Mouse (Mus musculus): ENCODE measurements around the gene Lemd1. TPM values are rescaled to one million over a fixed set of nuclear protein-coding genes. Genes with fewer than 3 reads are reported as not detected.
"Not testable (repeated sequence)": the region's sequence is repeated elsewhere in the genome, so short reads cannot be mapped to it uniquely, and the experiment has no call there.

Lemd1 gene
- polyA plus RNA-seq, 1 experiment from 2014 or later, result not detected

- Histone ChIP-seq H3K4me1 (replicated peaks) (peaks cover 39% of the 10 kb centered on the region), H3K4me3 (no peak overlapping the region), H3K36me3 (no peaks in the 10 kb centered on the region), H3K9me3 (replicated peaks) (no peaks in the 10 kb centered on the region), H3K9ac (no peak overlapping the region), H3K27ac (no peak overlapping the region), H3K4me2 (no peak overlapping the region), H3K27me3 (peaks cover 5% of the 10 kb centered on the region)
- no peak for ATAC-seq (replicated peaks; ENCODE audit: insufficient number of reproducible peaks, insufficient read depth, low FRiP score, low read depth)
- 64% methylated on average over 15 of the region's 15 CpGs for WGBS
Observed at GRCm38 (mm10) chr1:132153086-132153690, 38.0 kb upstream of the Lemd1 start.

- no peaks in the 10 kb centered on the region for H3K36me3 ChIP-seq
- no peaks in the 10 kb centered on the region for H3K9me3 ChIP-seq (replicated peaks)
- no peak overlapping the region for H3K4me2 ChIP-seq
- H3K27me3 ChIP-seq, result peaks cover 10% of the 10 kb centered on the region
- no peak overlapping the region for H3K4me3 ChIP-seq
- peaks cover 40% of the 10 kb centered on the region for H3K4me1 ChIP-seq (replicated peaks)
- H3K27ac ChIP-seq, result no peak overlapping the region
- ATAC-seq (replicated peaks; ENCODE audit: insufficient number of reproducible peaks, insufficient read depth, low FRiP score, low read depth), result no peak
- 19% methylated on average over 8 of the region's 8 CpGs for WGBS
- no peak overlapping the region for H3K9ac ChIP-seq
Observed at GRCm38 (mm10) chr1:132153691-132154090, 37.5 kb upstream of the Lemd1 start.

DNA sequence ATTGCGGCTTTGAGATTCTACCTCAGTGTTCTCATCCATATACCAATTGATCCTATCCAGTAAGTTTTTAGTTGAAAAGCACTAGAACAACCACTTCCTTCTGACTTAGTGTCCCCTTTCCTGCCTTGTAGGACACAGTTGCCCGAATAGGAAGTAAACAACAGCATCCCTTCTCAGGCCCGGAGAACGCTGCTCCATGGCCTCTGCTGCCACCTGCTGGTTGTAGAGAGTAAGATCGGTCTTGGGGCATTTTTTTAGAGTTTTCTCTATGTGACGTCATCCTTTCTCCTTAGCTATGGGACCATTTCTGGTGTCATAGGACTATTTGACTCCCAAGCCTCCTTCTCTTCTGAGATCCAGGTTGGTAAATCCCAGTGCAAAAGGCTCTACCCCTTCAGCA lies 35.5 kb upstream of the Lemd1 start:
- no peaks in the 10 kb centered on the region for H3K9me3 ChIP-seq (replicated peaks)
- H3K27ac ChIP-seq, result no peak overlapping the region
- H3K4me1 ChIP-seq (replicated peaks), result peaks cover 31% of the 10 kb centered on the region
- 14% methylated on average over 6 of the region's 6 CpGs for WGBS
- H3K4me3 ChIP-seq, result no peak overlapping the region
- no peaks in the 10 kb centered on the region for H3K36me3 ChIP-seq
- no peak overlapping the region for H3K9ac ChIP-seq
- H3K27me3 ChIP-seq, result peaks cover 23% of the 10 kb centered on the region
- no peak for ATAC-seq (replicated peaks; ENCODE audit: insufficient number of reproducible peaks, insufficient read depth, low FRiP score, low read depth)
- no peak overlapping the region for H3K4me2 ChIP-seq

DNA sequence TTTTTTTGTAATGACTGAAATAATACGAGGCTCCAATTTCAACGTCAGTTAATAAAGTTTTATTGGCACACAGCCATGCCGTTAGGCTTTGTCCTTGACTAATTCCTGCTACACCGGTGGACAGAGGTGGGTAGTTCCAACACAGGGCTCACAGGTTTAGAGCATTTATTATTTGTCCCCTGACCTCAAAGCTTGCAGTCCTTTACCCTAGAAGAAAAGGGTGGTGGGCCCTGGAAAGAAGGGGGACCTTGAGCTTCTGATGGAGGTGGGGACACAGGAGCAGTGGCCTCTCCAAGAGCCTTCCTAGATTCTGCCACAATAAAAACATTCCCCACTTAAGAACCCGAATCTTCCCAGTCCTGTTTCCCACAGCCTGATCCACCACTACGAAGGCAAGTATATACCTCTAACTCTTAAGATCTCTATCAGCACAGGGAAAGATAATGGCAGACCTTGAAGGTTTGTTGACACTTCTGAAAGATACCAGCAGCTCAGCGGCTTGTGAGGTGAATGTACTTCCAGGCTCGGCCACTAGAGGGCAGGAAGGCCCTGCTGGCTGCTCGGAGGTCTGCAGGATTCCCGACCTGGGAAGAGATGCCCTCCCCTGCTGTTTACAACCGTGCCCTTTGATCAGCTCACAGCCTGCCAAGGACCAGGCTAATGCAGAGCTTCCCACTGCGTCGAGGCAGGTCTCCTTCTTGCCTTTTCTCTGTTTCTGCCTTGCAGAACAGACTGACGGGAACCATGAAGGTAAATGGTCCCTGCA lies 34.0 kb upstream of the Lemd1 start:
- ATAC-seq (replicated peaks; ENCODE audit: insufficient number of reproducible peaks, insufficient read depth, low FRiP score, low read depth), result 0 out of 2 replicates have a peak, but pooled peaks have one; percentile 45

DNA sequence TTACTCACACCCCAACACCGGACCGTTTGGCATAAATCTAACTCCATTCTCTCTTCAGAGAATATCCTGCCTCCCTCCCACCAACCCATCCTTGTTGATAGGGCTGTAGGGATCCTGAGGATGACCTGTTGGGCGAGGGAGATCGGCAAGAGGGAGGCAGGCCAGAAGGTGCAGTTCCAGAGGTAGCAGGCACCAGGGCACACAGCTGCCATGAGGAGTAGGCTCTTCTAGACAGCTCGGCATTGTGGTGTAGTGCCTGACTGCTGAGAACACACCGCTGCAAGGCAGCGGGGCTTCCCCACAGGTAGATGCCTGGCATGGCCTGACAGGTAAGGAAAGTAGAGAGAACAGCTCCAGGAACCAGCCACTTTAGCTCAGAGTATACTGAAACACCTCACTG lies 33.4 kb upstream of the Lemd1 start:
- no peak for ATAC-seq (replicated peaks; ENCODE audit: insufficient number of reproducible peaks, insufficient read depth, low FRiP score, low read depth)
- H3K27me3 ChIP-seq, result peaks cover 27% of the 10 kb centered on the region
- peaks cover 16% of the 10 kb centered on the region for H3K4me1 ChIP-seq (replicated peaks)
- H3K9me3 ChIP-seq (replicated peaks), result no peaks in the 10 kb centered on the region
- H3K4me2 ChIP-seq, result peak overlapping the region; percentile 38; the same call in 1 of the 2 replicates
- no peaks in the 10 kb centered on the region for H3K36me3 ChIP-seq
- H3K9ac ChIP-seq, result no peak overlapping the region
- H3K4me3 ChIP-seq, result no peak overlapping the region
- WGBS, result 32% methylated on average over 7 of the region's 7 CpGs
- H3K27ac ChIP-seq, result no peak overlapping the region

More for the DNA sequence above, 34.0 kb upstream of the Lemd1 start:
- 22% methylated on average over 14 of the region's 14 CpGs for WGBS
- Histone ChIP-seq H3K9me3 (replicated peaks) (no peaks in the 10 kb centered on the region), H3K4me3 (no peak overlapping the region), H3K27me3 (peaks cover 27% of the 10 kb centered on the region), H3K4me1 (replicated peaks) (peaks cover 16% of the 10 kb centered on the region), H3K36me3 (no peaks in the 10 kb centered on the region), H3K27ac (no peak overlapping the region), H3K4me2 (peak overlapping the region; percentile 38; the same call in 1 of the 2 replicates), H3K9ac (no peak overlapping the region)

DNA sequence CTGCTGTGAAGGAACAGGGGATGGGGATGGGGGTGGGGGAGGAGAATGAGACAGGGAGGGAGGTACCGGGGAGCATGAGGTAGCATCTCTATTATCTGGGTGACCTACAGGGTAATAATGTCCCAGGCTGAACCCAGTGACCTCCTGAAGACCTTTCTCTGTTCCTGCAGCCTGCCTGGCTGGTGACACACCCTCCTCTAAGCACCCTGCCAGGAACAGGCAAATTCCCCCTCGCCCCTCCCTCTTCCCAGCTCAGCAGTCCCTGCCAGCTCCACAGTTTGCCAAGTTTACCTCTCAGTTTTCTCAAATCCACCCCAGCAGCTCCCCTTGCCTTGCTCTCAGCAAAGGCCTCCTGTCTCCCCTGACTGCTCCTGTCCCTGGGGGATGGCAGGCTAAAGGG lies 32.5 kb upstream of the Lemd1 start:
- peaks cover 12% of the 10 kb centered on the region for H3K4me1 ChIP-seq (replicated peaks)
- H3K36me3 ChIP-seq, result no peaks in the 10 kb centered on the region
- H3K27ac ChIP-seq, result no peak overlapping the region
- no peak; the same call in 1 of the 2 replicates for ATAC-seq (replicated peaks; ENCODE audit: insufficient number of reproducible peaks, insufficient read depth, low FRiP score, low read depth)
- H3K27me3 ChIP-seq, result peaks cover 31% of the 10 kb centered on the region
- no peak overlapping the region for H3K4me2 ChIP-seq
- WGBS, result 29% methylated on average over 2 of the region's 2 CpGs
- no peak overlapping the region for H3K4me3 ChIP-seq
- H3K9me3 ChIP-seq (replicated peaks), result no peaks in the 10 kb centered on the region
- H3K9ac ChIP-seq, result no peak overlapping the region

- H3K4me2 ChIP-seq, result no peak overlapping the region
- ATAC-seq (replicated peaks; ENCODE audit: insufficient number of reproducible peaks, insufficient read depth, low FRiP score, low read depth), result no peak
- H3K27ac ChIP-seq, result no peak overlapping the region
- 60% methylated on average over 4 of the region's 4 CpGs for WGBS
- H3K36me3 ChIP-seq, result no peaks in the 10 kb centered on the region
- peaks cover 31% of the 10 kb centered on the region for H3K27me3 ChIP-seq
- H3K4me1 ChIP-seq (replicated peaks), result peaks cover 9% of the 10 kb centered on the region
- no peak overlapping the region for H3K9ac ChIP-seq
- no peaks in the 10 kb centered on the region for H3K9me3 ChIP-seq (replicated peaks)
- no peak overlapping the region for H3K4me3 ChIP-seq
Observed at GRCm38 (mm10) chr1:132159681-132160080, 31.6 kb upstream of the Lemd1 start.

DNA sequence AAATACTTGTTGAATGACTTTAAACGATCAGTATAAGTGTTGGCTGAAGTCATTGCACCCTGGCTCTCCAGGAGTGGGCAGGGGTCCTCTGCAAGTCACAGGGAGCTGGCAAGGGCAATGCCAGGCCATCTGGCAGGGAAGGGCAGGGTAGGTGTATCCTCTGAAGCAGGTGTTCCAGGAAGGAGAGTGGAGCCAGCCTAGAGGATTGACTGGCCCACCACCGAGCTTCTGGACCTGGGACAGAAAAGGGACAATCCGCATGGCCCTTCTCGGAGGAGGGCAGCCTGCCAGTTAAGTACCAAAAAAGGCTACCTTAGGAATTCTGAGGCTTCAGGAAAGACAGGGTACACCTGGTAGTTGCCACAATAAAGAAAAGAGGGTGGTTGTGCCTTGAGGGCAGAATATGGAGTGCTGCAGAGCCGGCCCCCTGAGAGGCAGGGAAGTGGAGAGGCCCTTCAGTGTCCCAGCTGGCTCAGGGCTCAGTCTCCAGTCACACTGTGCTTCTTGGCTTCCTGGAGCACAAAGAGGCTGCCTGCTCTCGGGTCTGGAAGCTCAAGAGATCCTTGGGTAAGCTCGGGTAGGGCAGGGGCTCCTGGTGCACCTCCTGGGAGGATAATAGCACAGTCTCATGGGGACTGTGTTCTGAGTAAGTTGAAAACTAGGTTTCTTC lies 29.9 kb upstream of the Lemd1 start:
- Histone ChIP-seq H3K4me3 (no peak overlapping the region), H3K27me3 (peaks cover 31% of the 10 kb centered on the region)
- no peak for ATAC-seq (replicated peaks; ENCODE audit: insufficient number of reproducible peaks, insufficient read depth, low FRiP score, low read depth)

GRCm38 (mm10) chr1:132162618-132163017 lies 28.6 kb upstream of the Lemd1 start:
- H3K27ac ChIP-seq; H3K9me3 ChIP-seq (replicated peaks); H3K4me3 ChIP-seq; H3K36me3 ChIP-seq; H3K4me1 ChIP-seq (replicated peaks); H3K4me2 ChIP-seq; ATAC-seq (replicated peaks; ENCODE audit: insufficient number of reproducible peaks, insufficient read depth, low FRiP score, low read depth); H3K9ac ChIP-seq: not testable (repeated sequence)
- peaks cover 31% of the 10 kb centered on the region for H3K27me3 ChIP-seq
- WGBS, result 47% methylated on average over 9 of the region's 9 CpGs

More for the DNA sequence above, 29.9 kb upstream of the Lemd1 start:
- peaks cover 12% of the 10 kb centered on the region for H3K4me1 ChIP-seq (replicated peaks)
- H3K9ac ChIP-seq, result no peak overlapping the region
- H3K36me3 ChIP-seq, result no peaks in the 10 kb centered on the region
- H3K27ac ChIP-seq, result no peak overlapping the region
- no peak overlapping the region for H3K4me2 ChIP-seq
- H3K9me3 ChIP-seq (replicated peaks), result no peaks in the 10 kb centered on the region
- WGBS, result 56% methylated on average over 7 of the region's 7 CpGs

- Histone ChIP-seq H3K27me3 (peaks cover 19% of the 10 kb centered on the region), H3K9me3 (replicated peaks) (no peaks in the 10 kb centered on the region), H3K27ac (no peak overlapping the region), H3K9ac (no peak overlapping the region), H3K36me3 (no peaks in the 10 kb centered on the region), H3K4me2 (no peak overlapping the region), H3K4me1 (replicated peaks) (peaks cover 9% of the 10 kb centered on the region), H3K4me3 (no peak overlapping the region)
- 25% methylated on average over 13 of the region's 13 CpGs for WGBS
- no peak for ATAC-seq (replicated peaks; ENCODE audit: insufficient number of reproducible peaks, insufficient read depth, low FRiP score, low read depth)
Observed at GRCm38 (mm10) chr1:132164780-132165518, 26.3 kb upstream of the Lemd1 start.

DNA sequence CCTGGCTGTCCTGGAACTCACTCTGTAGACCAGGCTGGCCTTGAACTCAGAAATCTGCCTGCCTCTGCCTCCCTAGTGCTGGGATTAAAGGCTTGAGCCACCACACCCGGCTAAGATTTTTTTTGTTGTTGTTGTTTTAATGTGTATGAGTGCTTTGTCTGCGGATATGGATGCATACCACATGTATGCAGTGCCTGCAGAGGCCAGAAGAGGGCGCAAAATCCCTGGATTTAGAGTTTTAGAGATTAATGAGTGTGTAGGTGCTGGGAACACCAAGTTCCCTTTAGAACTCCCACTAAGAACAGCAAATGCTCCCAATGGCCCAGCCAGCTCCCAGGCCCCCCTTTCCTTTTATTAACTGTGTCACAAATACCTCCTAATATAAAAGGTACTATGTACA lies 25.4 kb upstream of the Lemd1 start:
- no peak for ATAC-seq (replicated peaks; ENCODE audit: insufficient number of reproducible peaks, insufficient read depth, low FRiP score, low read depth)
- H3K4me3 ChIP-seq, result no peak overlapping the region
- H3K36me3 ChIP-seq, result no peaks in the 10 kb centered on the region
- peaks cover 9% of the 10 kb centered on the region for H3K4me1 ChIP-seq (replicated peaks)
- H3K4me2 ChIP-seq, result no peak overlapping the region
- no peaks in the 10 kb centered on the region for H3K9me3 ChIP-seq (replicated peaks)
- no peak overlapping the region for H3K27ac ChIP-seq
- 58% methylated on average over 3 of the region's 3 CpGs for WGBS
- H3K9ac ChIP-seq, result no peak overlapping the region
- H3K27me3 ChIP-seq, result peaks cover 17% of the 10 kb centered on the region
